Mouse (Mus musculus) embryonic fibroblast, embryonic 13.5 days (primary cell): ENCODE data around the gene Ptpn5.

ENCODE experiments used
- CTCF ChIP-seq: IDR thresholded peaks from 2 replicates; pipeline ENCODE4 v1.5.1; 2011; ENCODE audit warnings: mild to moderate bottlenecking, control low read depth, low read length, moderate library complexity, borderline replicate concordance; ENCODE audit not compliant: insufficient read depth
- POLR2A ChIP-seq: IDR thresholded peaks from 2 replicates; pipeline ENCODE4 v1.6.1; 2011; ENCODE audit warnings: low read depth, mild to moderate bottlenecking, control low read depth, low read length, moderate library complexity

GRCm38 (mm10) chr7:47053287-47053686, 80.2 kb downstream of the Ptpn5 start:
- TF ChIP-seq POLR2A (no peak), CTCF (no peak)
